Mouse (Mus musculus) lung, adult 2 months (tissue): ENCODE measurements around the gene Prph2. TPM values are rescaled to one million over a fixed set of nuclear protein-coding genes. Genes with fewer than 3 reads are reported as not detected.
A peak's percentile ranks its signal among the peaks of the same experiment; 100 is the strongest.

Experiments
- DNase-seq: peaks from one replicate; pipeline ENCODE4 v3.0.0; 2022
- H3K4me1 ChIP-seq: fragments of 200-500 bp; 2 replicates; pipeline ENCODE4 v1.6.1; 2011; ENCODE audit warnings: low read length; ENCODE audit not compliant: control insufficient read depth, insufficient read depth
- H3K4me3 ChIP-seq: fragments of 200-500 bp; replicated peaks from 2 replicates; pipeline ENCODE3; 2011; ENCODE audit warnings: low read depth, mild to moderate bottlenecking, control low read depth, low read length; ENCODE audit errors: extremely low read depth
- CTCF ChIP-seq: fragments of 200-500 bp; IDR thresholded peaks from 2 replicates; pipeline ENCODE4 v1.5.1; 2011; ENCODE audit warnings: mild to moderate bottlenecking, low read length, control low read depth; ENCODE audit not compliant: insufficient read depth
- POLR2A ChIP-seq: fragments of 200-500 bp; IDR thresholded peaks from 2 replicates; pipeline ENCODE4 v1.6.1; 2011; ENCODE audit warnings: low read depth, mild to moderate bottlenecking, control low read depth, low read length, borderline replicate concordance; ENCODE audit errors: extremely low read depth
- WGBS: fragments of 180-500 bp; shearing (Covaris S2); methylation state at CpG from one replicate; pipeline ENCODE4 v1.1.7; 2018; 5-methylcytosine and 5-hydroxymethylcytosine counted together
- polyA plus RNA-seq: library from polyadenylated mRNA; depleted of rRNA; stranded (reverse); fragments of >200 nt; gene quantifications from 2 replicates; pipeline ENCODE4 v1.2.3, GENCODE M21; 2012

The Prph2 gene
- polyA plus RNA-seq, 1 experiment, result not detected

- WGBS, result under 1% methylated on average over 40 of the region's 40 CpGs
- H3K4me1 ChIP-seq, result peaks cover 12% of the 10 kb centered on the region
- no peak for TF ChIP-seq CTCF
- TF ChIP-seq POLR2A, result peak; percentile 97
- peak; percentile 94 for DNase-seq
- H3K4me3 ChIP-seq, result peak within 1 kb of the TSS; percentile 90
These were observed 20.0 kb upstream of the Prph2 start, which contains the start of gene Tbcc for GRCm38 (mm10) chr17:46890116-46890815. Gene Tbcc (plus strand): TSS chr17:46890684.

- peak; percentile 68 for DNase-seq
These were observed 19.2 kb upstream of the Prph2 start for GRCm38 (mm10) chr17:46890843-46891594.

GRCm38 (mm10) chr17:46895426-46895825, 14.8 kb upstream of the Prph2 start:
- H3K4me1 ChIP-seq, result peaks cover 21% of the 10 kb centered on the region
- no peak for DNase-seq
- WGBS, result 59% methylated on average over 9 of the region's 9 CpGs
- TF ChIP-seq CTCF (no peak), POLR2A (no peak)
- no peak overlapping the region for H3K4me3 ChIP-seq

More at GRCm38 (mm10) chr17:46890843-46891594, 19.2 kb upstream of the Prph2 start:
- Histone ChIP-seq H3K4me1 (peaks cover 12% of the 10 kb centered on the region), H3K4me3 (peak overlapping the region; percentile 90)
- TF ChIP-seq POLR2A (peak; percentile 7; the same call in 1 of the 2 replicates), CTCF (no peak)
- WGBS, result 1% methylated on average over 64 of the region's 64 CpGs

- 34% methylated on average over 13 of the region's 13 CpGs for WGBS
- H3K4me3 ChIP-seq, result no peak overlapping the region
- H3K4me1 ChIP-seq, result peaks cover 13% of the 10 kb centered on the region
- no peak for DNase-seq
- TF ChIP-seq CTCF (no peak), POLR2A (no peak)
These were observed 12.9 kb upstream of the Prph2 start for GRCm38 (mm10) chr17:46897221-46897950.

- Histone ChIP-seq H3K4me3 (no peak overlapping the region), H3K4me1 (peaks cover 9% of the 10 kb centered on the region)
- WGBS, result 70% methylated on average over 2 of the region's 2 CpGs
- TF ChIP-seq CTCF (no peak), POLR2A (no peak)
- DNase-seq, result no peak
These were observed 9.3 kb upstream of the Prph2 start for GRCm38 (mm10) chr17:46900941-46901340.

- TF ChIP-seq CTCF (peak; percentile 89), POLR2A (no peak)
- WGBS, result 22% methylated on average over 19 of the region's 19 CpGs
- Histone ChIP-seq H3K4me1 (no peaks in the 10 kb centered on the region), H3K4me3 (no peak overlapping the region)
- DNase-seq, result peak; percentile 71
These were observed 6.3 kb upstream of the Prph2 start for GRCm38 (mm10) chr17:46903876-46904490.

GRCm38 (mm10) chr17:46912331-46912730, 2.1 kb downstream of the Prph2 start:
- no peak for DNase-seq
- no peak for TF ChIP-seq POLR2A
- TF ChIP-seq CTCF, result no peak
- H3K4me3 ChIP-seq, result no peak overlapping the region
- WGBS, result 34% methylated on average over 6 of the region's 6 CpGs
- H3K4me1 ChIP-seq, result no peaks in the 10 kb centered on the region

- Histone ChIP-seq H3K4me1 (no peaks in the 10 kb centered on the region), H3K4me3 (no peak overlapping the region)
- 50% methylated on average over 3 of the region's 3 CpGs for WGBS
- no peak for TF ChIP-seq CTCF
- TF ChIP-seq POLR2A, result no peak
- DNase-seq, result no peak
These were observed 4.9 kb downstream of the Prph2 start for GRCm38 (mm10) chr17:46915129-46915528.

- WGBS, result 20% methylated on average over 4 of the region's 4 CpGs
- TF ChIP-seq POLR2A, result no peak
- TF ChIP-seq CTCF, result no peak
- no peak for DNase-seq
- H3K4me1 ChIP-seq, result no peaks in the 10 kb centered on the region
- no peak overlapping the region for H3K4me3 ChIP-seq
These were observed 8.7 kb downstream of the Prph2 start for GRCm38 (mm10) chr17:46918951-46919350.
